Mouse (Mus musculus) bone marrow macrophage, adult 2 months (primary cell): Measurements from ENCODE around the gene Rhebl1.

ENCODE experiments used
- CTCF ChIP-seq: IDR thresholded peaks from 2 replicates; pipeline ENCODE4 v1.5.1; 2012; ENCODE audit warnings: low read depth, mild to moderate bottlenecking, low read length, moderate library complexity
- POLR2A ChIP-seq: IDR thresholded peaks from 2 replicates; pipeline ENCODE4 v1.6.1; 2012; ENCODE audit warnings: mild to moderate bottlenecking, low read depth, low read length, borderline replicate concordance

DNA sequence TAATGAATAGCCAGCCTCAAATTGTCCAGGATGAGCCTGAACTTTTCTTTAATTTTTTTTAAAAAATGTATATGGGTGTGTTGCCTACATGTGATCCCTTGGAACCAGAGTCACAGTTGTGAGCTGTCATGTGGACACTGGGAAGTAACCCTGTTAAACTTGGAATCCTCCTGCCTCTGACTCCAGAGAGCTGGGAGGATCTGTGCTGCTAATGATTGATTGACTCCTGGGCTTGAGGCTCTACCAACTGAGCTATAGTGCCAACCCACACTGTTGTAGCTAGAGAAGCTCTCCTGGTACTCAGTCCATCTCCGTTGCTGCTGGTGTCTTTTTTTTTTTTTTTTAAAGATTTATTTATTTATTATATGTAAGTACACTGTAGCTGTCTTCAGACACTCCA, 10.2 kb downstream of the Rhebl1 start:
- TF ChIP-seq POLR2A = no peak
- TF ChIP-seq CTCF = no peak
